Mouse (Mus musculus): ENCODE measurements around the gene Pax9. TPM values are rescaled to one million over a fixed set of nuclear protein-coding genes. Genes with fewer than 3 reads are reported as not detected.
A peak's percentile ranks its signal among the peaks of the same experiment; 100 is the strongest.

Pax9 gene
- polyA plus RNA-seq, 1 experiment = 5.5 TPM

DNA sequence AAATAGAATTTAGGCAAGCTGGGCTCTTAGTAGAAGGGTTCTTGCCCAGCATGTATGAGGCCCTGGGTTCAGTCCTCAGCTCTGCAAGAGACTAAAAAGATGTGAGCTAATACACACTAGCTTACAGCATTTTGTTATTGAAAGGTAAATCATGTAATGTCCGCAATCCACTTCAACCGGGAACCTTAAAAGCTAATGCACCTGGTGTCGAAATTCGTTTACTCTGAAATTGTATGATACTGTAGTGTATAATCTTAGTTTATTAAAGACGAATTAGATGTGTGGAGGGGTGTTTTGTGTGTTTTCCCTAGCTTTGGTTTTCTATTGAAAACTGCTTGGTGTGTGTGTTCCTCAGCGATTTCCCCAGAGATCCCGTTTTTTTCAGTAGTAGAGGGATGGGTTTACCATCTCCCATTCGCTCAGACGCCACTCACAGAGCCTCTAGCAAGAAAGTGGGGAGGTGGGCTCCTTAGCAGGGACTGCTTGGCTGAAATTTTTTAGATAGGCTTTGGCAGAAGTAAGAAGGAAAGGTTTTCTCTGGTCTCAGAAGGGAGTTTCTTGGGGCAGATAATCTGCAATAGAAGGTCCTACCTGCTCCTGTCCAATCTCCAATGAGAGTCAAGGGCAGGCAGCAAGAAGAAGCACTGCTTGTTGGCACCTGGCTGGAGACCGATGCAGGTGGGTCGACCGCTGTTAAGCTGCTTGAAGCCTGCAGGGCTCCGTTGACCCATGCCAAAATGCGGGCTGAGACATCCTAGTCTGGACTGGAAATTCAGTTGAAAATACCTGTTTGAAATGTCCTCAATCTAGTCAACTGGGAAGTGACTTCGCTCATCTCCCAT, 3.7 kb upstream of the Pax9 start:
- Histone ChIP-seq H3K4me3 (ENCODE audit: control insufficient read depth, low read depth, low read length) (no peak overlapping the region), H3K27ac (ENCODE audit: control insufficient read depth, insufficient read depth, low read depth, low read length) (no peak overlapping the region), H3K36me3 (ENCODE audit: control insufficient read depth, insufficient read depth, low read length) (no peaks in the 10 kb centered on the region), H3K27me3 (ENCODE audit: control insufficient read depth, insufficient read depth, low read length) (peaks cover 14% of the 10 kb centered on the region), H3K4me1 (ENCODE audit: control insufficient read depth, insufficient read depth, low read length) (peaks cover 20% of the 10 kb centered on the region)
- no peak for TF ChIP-seq CTCF (IDR thresholded peaks at IDR 0.05; ENCODE audit: control insufficient read depth, insufficient read depth, insufficient replicate concordance, low read depth, low read length)
- no peak for TF ChIP-seq POLR2A (IDR thresholded peaks at IDR 0.05; ENCODE audit: control insufficient read depth, low read depth, low read length)

DNA sequence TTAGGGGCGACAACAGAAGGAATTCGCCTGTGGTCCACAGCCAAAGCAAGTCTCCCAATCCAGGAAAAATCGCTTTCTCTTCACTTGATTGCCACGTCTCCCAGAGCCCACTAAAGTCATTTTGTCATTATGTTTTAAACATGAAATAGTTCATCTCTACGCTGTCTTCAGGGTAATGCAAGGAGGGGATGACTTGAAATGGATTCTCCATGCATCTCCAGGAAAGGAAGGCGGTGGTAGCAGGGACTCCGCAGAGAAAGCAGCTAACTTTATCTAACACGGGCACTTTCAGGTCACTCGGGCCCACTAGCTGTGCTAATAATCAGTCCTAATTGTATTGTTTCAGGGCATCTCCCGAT, 3.1 kb upstream of the Pax9 start:
- Histone ChIP-seq H3K27ac (ENCODE audit: control insufficient read depth, insufficient read depth, low read depth, low read length) (no peak overlapping the region), H3K36me3 (ENCODE audit: control insufficient read depth, insufficient read depth, low read length) (no peaks in the 10 kb centered on the region), H3K4me1 (ENCODE audit: control insufficient read depth, insufficient read depth, low read length) (peaks cover 20% of the 10 kb centered on the region), H3K4me3 (ENCODE audit: control insufficient read depth, low read depth, low read length) (no peak overlapping the region), H3K27me3 (ENCODE audit: control insufficient read depth, insufficient read depth, low read length) (peaks cover 14% of the 10 kb centered on the region)
- TF ChIP-seq POLR2A (IDR thresholded peaks at IDR 0.05; ENCODE audit: control insufficient read depth, low read depth, low read length) (no peak), CTCF (IDR thresholded peaks at IDR 0.05; ENCODE audit: control insufficient read depth, insufficient read depth, insufficient replicate concordance, low read depth, low read length) (no peak)

DNA sequence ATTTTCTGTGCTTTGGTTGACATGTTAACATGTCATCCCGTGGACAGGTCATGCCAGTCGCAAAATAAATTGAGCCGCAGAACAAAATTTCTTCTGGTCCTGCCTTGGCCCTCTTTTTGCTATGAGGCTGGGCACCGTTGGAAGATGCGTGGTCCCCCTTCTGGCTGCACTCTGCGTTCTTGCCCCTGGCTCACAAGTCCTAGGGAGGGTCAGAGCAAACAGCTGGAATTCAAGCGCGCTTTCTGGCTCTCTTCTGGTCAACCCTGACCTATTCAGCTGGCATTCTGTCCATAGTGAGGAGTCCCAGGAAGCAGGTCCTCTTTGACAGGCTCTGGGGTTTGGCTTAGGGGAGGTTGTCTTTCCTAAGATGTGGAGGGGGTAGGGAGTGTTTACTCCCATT, 2.6 kb upstream of the Pax9 start:
- H3K4me3 ChIP-seq (ENCODE audit: control insufficient read depth, low read depth, low read length) = no peak overlapping the region
- no peaks in the 10 kb centered on the region for H3K36me3 ChIP-seq (ENCODE audit: control insufficient read depth, insufficient read depth, low read length)
- peaks cover 14% of the 10 kb centered on the region for H3K27me3 ChIP-seq (ENCODE audit: control insufficient read depth, insufficient read depth, low read length)
- no peak overlapping the region for H3K27ac ChIP-seq (ENCODE audit: control insufficient read depth, insufficient read depth, low read depth, low read length)
- TF ChIP-seq CTCF (IDR thresholded peaks at IDR 0.05; ENCODE audit: control insufficient read depth, insufficient read depth, insufficient replicate concordance, low read depth, low read length) (no peak), POLR2A (IDR thresholded peaks at IDR 0.05; ENCODE audit: control insufficient read depth, low read depth, low read length) (no peak)
- H3K4me1 ChIP-seq (ENCODE audit: control insufficient read depth, insufficient read depth, low read length) = peaks cover 20% of the 10 kb centered on the region

DNA sequence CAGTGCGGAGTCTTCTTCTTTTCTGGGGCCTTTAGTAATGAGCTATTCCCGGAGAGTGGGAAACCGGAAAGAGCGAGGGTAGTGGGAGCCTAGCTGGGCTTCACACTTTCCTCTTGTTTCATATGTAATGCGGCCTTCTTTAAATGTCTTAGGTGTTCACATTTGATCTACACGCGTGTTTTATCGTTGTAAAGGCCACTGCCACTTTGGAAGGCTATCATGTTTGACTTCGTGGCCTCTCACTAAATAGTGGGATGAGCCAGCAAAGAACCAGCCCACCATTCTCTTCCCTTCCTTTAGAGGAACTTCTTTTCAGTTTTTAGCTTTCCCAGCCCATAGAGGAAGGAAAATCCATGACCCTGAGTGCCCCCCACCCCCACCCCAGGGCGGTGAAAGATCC, 2.2 kb upstream of the Pax9 start:
- peaks cover 20% of the 10 kb centered on the region for H3K4me1 ChIP-seq (ENCODE audit: control insufficient read depth, insufficient read depth, low read length)
- no peaks in the 10 kb centered on the region for H3K36me3 ChIP-seq (ENCODE audit: control insufficient read depth, insufficient read depth, low read length)
- H3K27me3 ChIP-seq (ENCODE audit: control insufficient read depth, insufficient read depth, low read length) = peaks cover 14% of the 10 kb centered on the region
- no peak overlapping the region for H3K27ac ChIP-seq (ENCODE audit: control insufficient read depth, insufficient read depth, low read depth, low read length)
- H3K4me3 ChIP-seq (ENCODE audit: control insufficient read depth, low read depth, low read length) = no peak overlapping the region
- TF ChIP-seq CTCF (IDR thresholded peaks at IDR 0.05; ENCODE audit: control insufficient read depth, insufficient read depth, insufficient replicate concordance, low read depth, low read length) (no peak), POLR2A (IDR thresholded peaks at IDR 0.05; ENCODE audit: control insufficient read depth, low read depth, low read length) (no peak)

DNA sequence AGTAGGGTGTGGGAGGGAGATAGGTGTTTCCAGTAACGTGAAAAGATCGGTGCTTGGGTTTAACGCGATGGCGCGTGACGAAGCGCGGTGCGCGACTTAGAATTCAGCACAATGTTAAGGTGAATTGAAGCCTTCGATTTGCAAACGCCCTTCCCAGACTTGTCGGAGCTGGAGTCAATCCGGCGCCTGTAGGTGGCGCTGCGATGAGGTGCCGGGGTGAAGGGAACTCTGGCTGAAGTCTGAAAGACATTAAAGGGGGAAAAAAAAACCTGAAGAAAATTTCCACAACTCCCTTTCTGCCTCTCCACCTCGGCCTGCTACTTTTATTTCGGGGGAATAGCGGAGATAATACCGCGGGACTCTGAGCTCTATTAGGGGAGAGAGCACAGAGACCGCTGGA, 1.8 kb upstream of the Pax9 start:
- Histone ChIP-seq H3K4me1 (ENCODE audit: control insufficient read depth, insufficient read depth, low read length) (peaks cover 20% of the 10 kb centered on the region), H3K27me3 (ENCODE audit: control insufficient read depth, insufficient read depth, low read length) (peaks cover 14% of the 10 kb centered on the region)
- TF ChIP-seq POLR2A (IDR thresholded peaks at IDR 0.05; ENCODE audit: control insufficient read depth, low read depth, low read length) (no peak), CTCF (IDR thresholded peaks at IDR 0.05; ENCODE audit: control insufficient read depth, insufficient read depth, insufficient replicate concordance, low read depth, low read length) (peak; percentile 44)

DNA sequence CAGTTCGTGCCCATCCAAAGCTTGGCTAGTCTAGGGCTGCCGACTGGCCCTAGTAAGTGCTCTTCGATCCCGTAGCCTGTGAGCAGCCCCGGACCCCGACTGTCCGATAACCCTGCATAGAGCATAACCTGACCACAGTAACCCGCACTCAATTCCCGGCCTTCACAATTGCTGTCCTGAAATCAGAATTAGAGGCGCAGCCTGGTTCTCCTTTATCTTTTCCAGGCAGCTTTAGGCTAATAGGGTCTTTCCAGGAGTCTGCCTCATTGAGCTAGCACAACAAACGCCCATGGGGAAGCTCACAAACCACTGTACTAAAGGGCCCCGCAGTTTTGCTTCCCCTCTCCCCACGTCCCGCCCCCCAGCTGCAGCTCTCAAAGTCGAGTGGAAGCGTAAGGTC, 1.2 kb upstream of the Pax9 start:
- Histone ChIP-seq H3K36me3 (ENCODE audit: control insufficient read depth, insufficient read depth, low read length) (no peaks in the 10 kb centered on the region), H3K27ac (ENCODE audit: control insufficient read depth, insufficient read depth, low read depth, low read length) (no peak overlapping the region), H3K4me1 (ENCODE audit: control insufficient read depth, insufficient read depth, low read length) (peaks cover 20% of the 10 kb centered on the region), H3K4me3 (ENCODE audit: control insufficient read depth, low read depth, low read length) (no peak overlapping the region), H3K27me3 (ENCODE audit: control insufficient read depth, insufficient read depth, low read length) (peaks cover 14% of the 10 kb centered on the region)
- TF ChIP-seq CTCF (IDR thresholded peaks at IDR 0.05; ENCODE audit: control insufficient read depth, insufficient read depth, insufficient replicate concordance, low read depth, low read length) (no peak), POLR2A (IDR thresholded peaks at IDR 0.05; ENCODE audit: control insufficient read depth, low read depth, low read length) (no peak)

More for the DNA sequence above, 1.8 kb upstream of the Pax9 start:
- no peak overlapping the region for H3K4me3 ChIP-seq (ENCODE audit: control insufficient read depth, low read depth, low read length)
- no peak overlapping the region for H3K27ac ChIP-seq (ENCODE audit: control insufficient read depth, insufficient read depth, low read depth, low read length)
- no peaks in the 10 kb centered on the region for H3K36me3 ChIP-seq (ENCODE audit: control insufficient read depth, insufficient read depth, low read length)

DNA sequence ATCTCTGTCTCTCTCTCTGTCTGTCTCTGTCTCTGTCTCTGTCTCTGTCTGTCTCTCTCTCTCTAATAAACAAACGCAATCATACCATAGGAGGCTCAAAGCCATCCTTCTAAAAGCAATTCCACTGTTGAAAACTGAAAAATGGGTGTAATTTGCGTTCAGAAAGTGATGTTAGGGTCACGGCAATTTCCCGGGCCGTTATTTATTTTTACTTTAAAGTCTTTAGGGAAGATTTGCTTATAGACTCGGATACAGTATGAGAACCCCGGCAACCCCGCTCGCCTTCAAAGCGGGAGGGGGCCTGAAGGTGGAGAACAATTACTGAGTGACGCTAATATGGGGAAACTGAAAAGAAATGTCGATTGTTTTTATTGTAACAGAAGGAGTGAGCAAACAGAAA, 566 bp upstream of the Pax9 start:
- H3K36me3 ChIP-seq (ENCODE audit: control insufficient read depth, insufficient read depth, low read length) = no peaks in the 10 kb centered on the region
- H3K27ac ChIP-seq (ENCODE audit: control insufficient read depth, insufficient read depth, low read depth, low read length) = no peak overlapping the region
- H3K27me3 ChIP-seq (ENCODE audit: control insufficient read depth, insufficient read depth, low read length) = peaks cover 14% of the 10 kb centered on the region
- no peak overlapping the region for H3K4me3 ChIP-seq (ENCODE audit: control insufficient read depth, low read depth, low read length)
- peaks cover 20% of the 10 kb centered on the region for H3K4me1 ChIP-seq (ENCODE audit: control insufficient read depth, insufficient read depth, low read length)
- TF ChIP-seq CTCF (IDR thresholded peaks at IDR 0.05; ENCODE audit: control insufficient read depth, insufficient read depth, insufficient replicate concordance, low read depth, low read length) = no peak
- TF ChIP-seq POLR2A (IDR thresholded peaks at IDR 0.05; ENCODE audit: control insufficient read depth, low read depth, low read length) = no peak
